Mouse (Mus musculus) kidney, adult 8-10 months (tissue): ENCODE measurements around the gene Rln3.

ENCODE experiments used
- DNase-seq, 2 experiments: peaks; one replicate each; pipeline ENCODE4 v3.0.0; 2022

Rln3 gene

GRCm38 (mm10) chr8:84044900-84045299, at the start of gene Rln3:
Rln3 (minus strand) TSS chr8:84045000.
- no peak for DNase-seq

GRCm38 (mm10) chr8:84090585-84090984, 45.8 kb upstream of the Rln3 start:
- no peak for DNase-seq

GRCm38 (mm10) chr8:84089277-84089676, 44.5 kb upstream of the Rln3 start:
- no peak for DNase-seq

GRCm38 (mm10) chr8:84087821-84088220, 43.0 kb upstream of the Rln3 start:
- DNase-seq: no peak

GRCm38 (mm10) chr8:84087156-84087555, 42.4 kb upstream of the Rln3 start:
- DNase-seq: peak in 1 of 2 experiments; percentile 47

GRCm38 (mm10) chr8:84084341-84085115, 39.7 kb upstream of the Rln3 start:
- DNase-seq: peak in 1 of 2 experiments; percentile 45

- DNase-seq: peak; percentile 83 to 88
Measured at GRCm38 (mm10) chr8:84083829-84084241, 39.0 kb upstream of the Rln3 start.

- DNase-seq: no peak
Measured at GRCm38 (mm10) chr8:84079206-84079605, 34.4 kb upstream of the Rln3 start.

- no peak for DNase-seq
Measured at GRCm38 (mm10) chr8:84076849-84077248, 32.0 kb upstream of the Rln3 start.

GRCm38 (mm10) chr8:84076412-84076811, 31.6 kb upstream of the Rln3 start:
- DNase-seq: no peak

- DNase-seq: no peak
Measured at GRCm38 (mm10) chr8:84073230-84073976, 28.6 kb upstream of the Rln3 start.

GRCm38 (mm10) chr8:84072321-84072720, 27.5 kb upstream of the Rln3 start:
- no peak for DNase-seq

- no peak for DNase-seq
Measured at GRCm38 (mm10) chr8:84071921-84072320, 27.1 kb upstream of the Rln3 start.

- no peak for DNase-seq
Measured at GRCm38 (mm10) chr8:84070667-84071066, 25.9 kb upstream of the Rln3 start.

- DNase-seq: no peak
Measured at GRCm38 (mm10) chr8:84070241-84070640, 25.4 kb upstream of the Rln3 start.

GRCm38 (mm10) chr8:84069750-84070149, 24.9 kb upstream of the Rln3 start:
- no peak for DNase-seq

- peak in 1 of 2 experiments; percentile 45 for DNase-seq
Measured at GRCm38 (mm10) chr8:84069169-84069568, 24.4 kb upstream of the Rln3 start.

GRCm38 (mm10) chr8:84068316-84069035, 23.7 kb upstream of the Rln3 start:
- DNase-seq: no peak

GRCm38 (mm10) chr8:84067911-84068310, 23.1 kb upstream of the Rln3 start:
- DNase-seq: no peak

- peak; percentile 93 to 98 for DNase-seq
Measured at GRCm38 (mm10) chr8:84067047-84067573, 22.3 kb upstream of the Rln3 start.

GRCm38 (mm10) chr8:84066291-84066930, 21.6 kb upstream of the Rln3 start, which contains the start of gene Rfx1:
Rfx1 (plus strand) TSS chr8:84066834.
- DNase-seq: peak; percentile 100

- DNase-seq: no peak
Measured at GRCm38 (mm10) chr8:84065457-84066072, 20.8 kb upstream of the Rln3 start.
